Mouse (Mus musculus): ENCODE data around the gene Plekhh2. TPM values are rescaled to one million over a fixed set of nuclear protein-coding genes. Genes with fewer than 3 reads are reported as not detected.

Gene Plekhh2
- polyA plus RNA-seq, 1 experiment from 2014 or later, result 2.1 TPM

GRCm38 (mm10) chr17:84641893-84642292 is 130.2 kb downstream of the Plekhh2 start:
- Histone ChIP-seq H3K4me2 (no peak overlapping the region), H3K27me3 (no peaks in the 10 kb centered on the region), H3K9ac (no peak overlapping the region), H3K4me1 (replicated peaks) (no peaks in the 10 kb centered on the region), H3K4me3 (no peak overlapping the region), H3K36me3 (no peaks in the 10 kb centered on the region), H3K27ac (no peak overlapping the region), H3K9me3 (no peaks in the 10 kb centered on the region)
- 36% methylated on average over 3 of the region's 3 CpGs for WGBS
- ATAC-seq (ENCODE audit: low FRiP score), result no peak

- H3K4me1 ChIP-seq (replicated peaks), result no peaks in the 10 kb centered on the region
- no peak overlapping the region for H3K9ac ChIP-seq
- H3K4me3 ChIP-seq, result no peak overlapping the region
- 93% methylated on average over 9 of the region's 9 CpGs for WGBS
- ATAC-seq (ENCODE audit: low FRiP score), result no peak
- H3K27me3 ChIP-seq, result no peaks in the 10 kb centered on the region
- no peak overlapping the region for H3K4me2 ChIP-seq
- no peaks in the 10 kb centered on the region for H3K36me3 ChIP-seq
- no peaks in the 10 kb centered on the region for H3K9me3 ChIP-seq
- H3K27ac ChIP-seq, result no peak overlapping the region
Measured at GRCm38 (mm10) chr17:84642324-84642723, 130.6 kb downstream of the Plekhh2 start.

- H3K36me3 ChIP-seq, result no peaks in the 10 kb centered on the region
- no peak for ATAC-seq (ENCODE audit: low FRiP score)
Measured at GRCm38 (mm10) chr17:84644292-84645050, 132.8 kb downstream of the Plekhh2 start.

GRCm38 (mm10) chr17:84645119-84645518 is 133.4 kb downstream of the Plekhh2 start:
- Histone ChIP-seq H3K9ac (peak overlapping the region; percentile 29; the same call in 1 of the 2 replicates), H3K4me1 (replicated peaks) (no peaks in the 10 kb centered on the region), H3K9me3 (no peaks in the 10 kb centered on the region), H3K27ac (no peak overlapping the region), H3K36me3 (no peaks in the 10 kb centered on the region), H3K4me3 (no peak overlapping the region), H3K27me3 (no peaks in the 10 kb centered on the region), H3K4me2 (no peak overlapping the region)
- ATAC-seq (ENCODE audit: low FRiP score), result no peak
- WGBS, result 41% methylated on average over 9 of the region's 9 CpGs

More at GRCm38 (mm10) chr17:84644292-84645050, 132.8 kb downstream of the Plekhh2 start:
- H3K9ac ChIP-seq, result peak overlapping the region; percentile 29; the same call in 1 of the 2 replicates
- no peak overlapping the region for H3K4me3 ChIP-seq
- 64% methylated on average over 16 of the region's 16 CpGs for WGBS
- no peak overlapping the region for H3K4me2 ChIP-seq
- no peaks in the 10 kb centered on the region for H3K27me3 ChIP-seq
- no peak overlapping the region for H3K27ac ChIP-seq
- no peaks in the 10 kb centered on the region for H3K9me3 ChIP-seq
- no peaks in the 10 kb centered on the region for H3K4me1 ChIP-seq (replicated peaks)

GRCm38 (mm10) chr17:84645894-84646293 is 134.2 kb downstream of the Plekhh2 start:
- WGBS, result 18% methylated on average over 5 of the region's 7 CpGs
- Histone ChIP-seq H3K27me3 (no peaks in the 10 kb centered on the region), H3K9me3 (no peaks in the 10 kb centered on the region), H3K36me3 (no peaks in the 10 kb centered on the region), H3K4me3 (no peak overlapping the region), H3K9ac (no peak overlapping the region), H3K4me1 (replicated peaks) (no peaks in the 10 kb centered on the region), H3K4me2 (no peak overlapping the region), H3K27ac (no peak overlapping the region)
- no peak for ATAC-seq (ENCODE audit: low FRiP score)

- Histone ChIP-seq H3K4me2 (no peak overlapping the region), H3K27ac (no peak overlapping the region), H3K4me1 (replicated peaks) (no peaks in the 10 kb centered on the region), H3K27me3 (no peaks in the 10 kb centered on the region), H3K9ac (no peak overlapping the region), H3K4me3 (no peak overlapping the region), H3K36me3 (no peaks in the 10 kb centered on the region), H3K9me3 (no peaks in the 10 kb centered on the region)
- no peak for ATAC-seq (ENCODE audit: low FRiP score)
- 52% methylated on average over 2 of the region's 2 CpGs for WGBS
Measured at GRCm38 (mm10) chr17:84646477-84646876, 134.8 kb downstream of the Plekhh2 start.

- Histone ChIP-seq H3K4me3 (no peak overlapping the region), H3K36me3 (no peaks in the 10 kb centered on the region), H3K4me2 (no peak overlapping the region), H3K27ac (no peak overlapping the region), H3K27me3 (no peaks in the 10 kb centered on the region), H3K4me1 (replicated peaks) (no peaks in the 10 kb centered on the region), H3K9ac (no peak overlapping the region), H3K9me3 (no peaks in the 10 kb centered on the region)
- ATAC-seq (ENCODE audit: low FRiP score), result no peak
- WGBS, result 89% methylated on average over 4 of the region's 4 CpGs
Measured at GRCm38 (mm10) chr17:84647630-84648029, 135.9 kb downstream of the Plekhh2 start.

GRCm38 (mm10) chr17:84650302-84651017 is 138.8 kb downstream of the Plekhh2 start:
- Histone ChIP-seq H3K27ac (no peak overlapping the region), H3K27me3 (no peaks in the 10 kb centered on the region), H3K9me3 (no peaks in the 10 kb centered on the region), H3K4me3 (no peak overlapping the region), H3K4me1 (replicated peaks) (no peaks in the 10 kb centered on the region), H3K9ac (no peak overlapping the region), H3K4me2 (no peak overlapping the region), H3K36me3 (peaks cover 4% of the 10 kb centered on the region; the same call in 1 of the 2 replicates)
- ATAC-seq (ENCODE audit: low FRiP score), result no peak
- 93% methylated on average over 9 of the region's 9 CpGs for WGBS

GRCm38 (mm10) chr17:84653544-84653943 is 141.8 kb downstream of the Plekhh2 start:
- Histone ChIP-seq H3K4me2 (no peak overlapping the region), H3K9me3 (no peaks in the 10 kb centered on the region), H3K36me3 (peaks cover 4% of the 10 kb centered on the region; the same call in 1 of the 2 replicates), H3K27ac (no peak overlapping the region), H3K9ac (no peak overlapping the region), H3K27me3 (no peaks in the 10 kb centered on the region), H3K4me1 (replicated peaks) (peaks cover 26% of the 10 kb centered on the region), H3K4me3 (no peak overlapping the region)
- 94% methylated on average over 9 of the region's 9 CpGs for WGBS
- ATAC-seq (ENCODE audit: low FRiP score), result no peak

- Histone ChIP-seq H3K36me3 (peaks cover 4% of the 10 kb centered on the region; the same call in 1 of the 2 replicates), H3K9me3 (no peaks in the 10 kb centered on the region), H3K4me1 (replicated peaks) (peaks cover 33% of the 10 kb centered on the region), H3K9ac (0 out of 2 replicates have a peak overlapping the region, but pooled peaks have one; percentile 0), H3K27me3 (no peaks in the 10 kb centered on the region), H3K27ac (peak overlapping the region; percentile 81), H3K4me3 (no peak overlapping the region), H3K4me2 (peak overlapping the region; percentile 25; the same call in 1 of the 2 replicates)
- ATAC-seq (ENCODE audit: low FRiP score), result peak; percentile 20; the same call in 1 of the 2 replicates
- WGBS, result 52% methylated on average over 5 of the region's 5 CpGs
Measured at GRCm38 (mm10) chr17:84656205-84656604, 144.5 kb downstream of the Plekhh2 start.

GRCm38 (mm10) chr17:84656653-84657421 is 145.1 kb downstream of the Plekhh2 start:
- H3K4me3 ChIP-seq, result no peak overlapping the region
- H3K27me3 ChIP-seq, result no peaks in the 10 kb centered on the region
- H3K36me3 ChIP-seq, result peaks cover 4% of the 10 kb centered on the region; the same call in 1 of the 2 replicates
- H3K9ac ChIP-seq, result 0 out of 2 replicates have a peak overlapping the region, but pooled peaks have one; percentile 0
- H3K4me2 ChIP-seq, result peak overlapping the region; percentile 25
- H3K9me3 ChIP-seq, result no peaks in the 10 kb centered on the region
- WGBS, result 34% methylated on average over 19 of the region's 19 CpGs
- peaks cover 33% of the 10 kb centered on the region for H3K4me1 ChIP-seq (replicated peaks)
- peak overlapping the region; percentile 81 for H3K27ac ChIP-seq
- ATAC-seq (ENCODE audit: low FRiP score), result peak; percentile 80

- Histone ChIP-seq H3K4me2 (no peak overlapping the region), H3K27me3 (no peaks in the 10 kb centered on the region), H3K9me3 (no peaks in the 10 kb centered on the region), H3K4me3 (no peak overlapping the region), H3K27ac (peak overlapping the region; percentile 81; the same call in 1 of the 2 replicates), H3K4me1 (replicated peaks) (peaks cover 33% of the 10 kb centered on the region), H3K36me3 (peaks cover 4% of the 10 kb centered on the region; the same call in 1 of the 2 replicates), H3K9ac (no peak overlapping the region)
- WGBS, result 63% methylated on average over 3 of the region's 3 CpGs
- ATAC-seq (ENCODE audit: low FRiP score), result peak; percentile 57; the same call in 1 of the 2 replicates
Measured at GRCm38 (mm10) chr17:84657422-84657732, 145.7 kb downstream of the Plekhh2 start.

Data from hindbrain, embryonic 13.5 days (tissue).